Mouse (Mus musculus): ENCODE data around the gene Raly. TPM values are rescaled to one million over a fixed set of nuclear protein-coding genes. Genes with fewer than 3 reads are reported as not detected.
A peak's percentile ranks its signal among the peaks of the same experiment; 100 is the strongest.

Raly gene
- total and polyA plus RNA-seq, 3 experiments, result 83.4 to 92.7 (median 89.8) TPM

DNA sequence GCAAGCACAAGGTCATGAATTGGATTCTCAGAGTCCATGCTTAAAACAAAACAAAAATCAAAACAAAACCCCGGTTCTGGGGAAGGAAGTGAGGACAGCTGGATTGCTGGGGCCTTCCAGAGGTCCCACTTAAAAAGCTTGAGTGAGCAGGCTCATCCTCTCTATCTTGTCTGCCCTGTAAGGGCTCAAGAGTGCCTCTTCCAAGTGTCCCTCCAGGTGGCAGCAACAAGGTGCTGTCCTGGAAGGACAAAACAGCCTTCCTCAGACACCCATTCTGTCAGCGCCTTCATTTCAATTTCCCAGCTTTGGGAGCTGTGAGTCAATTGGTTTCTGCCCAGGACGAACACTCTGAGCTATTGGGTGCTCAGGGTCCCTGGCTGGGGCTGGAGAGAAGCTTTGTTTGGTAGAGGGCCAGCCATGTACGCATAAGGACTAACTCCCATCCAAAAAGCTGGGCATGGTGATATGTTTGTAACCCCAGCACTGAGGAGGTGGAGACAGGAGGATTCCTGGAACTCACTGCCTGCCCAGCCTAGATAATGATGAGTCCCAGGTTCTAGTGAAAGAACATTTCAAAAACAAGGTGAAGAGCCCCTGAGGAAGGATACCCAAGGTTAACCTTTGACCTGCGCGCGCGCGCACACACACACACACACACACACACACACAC is 25.9 kb upstream of the Raly start:
- no peaks in the 10 kb centered on the region for H3K4me1 ChIP-seq (ENCODE audit: control insufficient read depth, insufficient read depth, low read length)
- no peak overlapping the region for H3K27ac ChIP-seq
- no peak for DNase-seq
- no peaks in the 10 kb centered on the region for H3K79me2 ChIP-seq (replicated peaks; ENCODE audit: control insufficient read depth, insufficient read depth, low read length)
- WGBS, result 81% methylated on average over 9 of the region's 9 CpGs
- no peak overlapping the region for H3K9ac ChIP-seq (ENCODE audit: low read depth, low read length)
- no peak overlapping the region for H3K4me3 ChIP-seq
- TF ChIP-seq CTCF (IDR thresholded peaks at IDR 0.05) (peak; percentile 30), POLR2A (IDR thresholded peaks at IDR 0.05; ENCODE audit: insufficient read depth, low read depth, low read length) (no peak), EP300 (IDR thresholded peaks at IDR 0.05; ENCODE audit: insufficient read depth, low read depth, low read length) (no peak)
- H3K36me3 ChIP-seq (ENCODE audit: control insufficient read depth, insufficient read depth, low read length), result no peaks in the 10 kb centered on the region
- H3K27me3 ChIP-seq (ENCODE audit: control insufficient read depth, insufficient read depth, low read length), result no peaks in the 10 kb centered on the region
- intact Hi-C loops (cut with DNase I), result no loop called here

DNA sequence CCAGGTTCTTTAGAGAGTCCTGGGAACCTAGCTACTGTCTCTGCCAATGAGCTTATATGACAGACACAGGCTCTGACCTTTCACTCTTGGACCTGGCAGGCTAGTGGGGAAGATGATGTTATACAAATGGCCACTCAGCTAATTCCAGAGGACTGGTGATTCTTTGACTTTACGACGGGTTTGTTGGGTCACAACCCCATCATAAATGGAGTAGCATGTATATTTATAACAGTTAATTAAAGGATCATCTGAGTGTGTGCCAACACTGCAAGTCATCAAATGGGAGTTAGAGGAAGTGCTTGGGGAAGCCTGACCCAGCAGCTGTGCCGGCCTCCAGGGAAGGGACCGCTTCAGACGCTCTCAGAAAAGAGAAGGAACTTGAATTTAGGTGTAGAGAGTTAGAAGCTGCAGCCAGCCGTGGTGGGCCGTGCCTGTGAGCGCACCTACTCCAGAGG is 25.3 kb upstream of the Raly start:
- intact Hi-C loops (cut with DNase I), result no loop called here

DNA sequence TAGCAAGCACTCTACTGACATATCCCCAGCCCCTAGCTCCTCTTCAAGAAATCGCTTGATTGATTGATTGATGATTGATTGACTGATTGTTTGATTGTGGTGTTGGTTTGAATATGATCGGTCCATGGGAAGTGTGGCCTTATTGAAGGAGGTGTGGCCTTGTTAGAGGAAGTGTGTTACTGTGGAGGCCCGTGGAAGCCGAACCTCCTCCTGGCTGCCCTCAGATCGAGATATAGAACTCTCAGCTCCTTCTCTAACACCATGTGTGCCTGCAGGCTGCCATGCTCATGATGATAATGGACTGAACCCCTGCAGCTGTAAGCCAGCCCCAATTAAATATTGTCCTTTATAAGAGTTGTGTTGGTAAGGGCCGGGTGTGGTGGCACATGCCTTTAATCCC is 23.8 kb upstream of the Raly start:
- intact Hi-C loops (cut with DNase I), result no loop called here
- H3K36me3 ChIP-seq (ENCODE audit: control insufficient read depth, insufficient read depth, low read length), result no peaks in the 10 kb centered on the region
- H3K4me1 ChIP-seq (ENCODE audit: control insufficient read depth, insufficient read depth, low read length), result no peaks in the 10 kb centered on the region
- H3K27me3 ChIP-seq (ENCODE audit: control insufficient read depth, insufficient read depth, low read length), result no peaks in the 10 kb centered on the region
- TF ChIP-seq POLR2A (IDR thresholded peaks at IDR 0.05; ENCODE audit: insufficient read depth, low read depth, low read length), result no peak
- no peak for TF ChIP-seq CTCF (IDR thresholded peaks at IDR 0.05)
- no peak for TF ChIP-seq EP300 (IDR thresholded peaks at IDR 0.05; ENCODE audit: insufficient read depth, low read depth, low read length)
- no peak overlapping the region for H3K4me3 ChIP-seq
- 80% methylated on average over 6 of the region's 6 CpGs for WGBS
- H3K79me2 ChIP-seq (replicated peaks; ENCODE audit: control insufficient read depth, insufficient read depth, low read length), result no peaks in the 10 kb centered on the region
- DNase-seq, result no peak
- H3K27ac ChIP-seq, result no peak overlapping the region
- no peak overlapping the region for H3K9ac ChIP-seq (ENCODE audit: low read depth, low read length)

More for the DNA sequence above, 25.3 kb upstream of the Raly start:
- DNase-seq, result peak in 1 of 2 experiments; percentile 17
- Histone ChIP-seq H3K4me3 (no peak overlapping the region), H3K4me1 (ENCODE audit: control insufficient read depth, insufficient read depth, low read length) (no peaks in the 10 kb centered on the region), H3K36me3 (ENCODE audit: control insufficient read depth, insufficient read depth, low read length) (no peaks in the 10 kb centered on the region), H3K27me3 (ENCODE audit: control insufficient read depth, insufficient read depth, low read length) (no peaks in the 10 kb centered on the region), H3K27ac (no peak overlapping the region), H3K79me2 (replicated peaks; ENCODE audit: control insufficient read depth, insufficient read depth, low read length) (no peaks in the 10 kb centered on the region), H3K9ac (ENCODE audit: low read depth, low read length) (no peak overlapping the region)
- TF ChIP-seq EP300 (IDR thresholded peaks at IDR 0.05; ENCODE audit: insufficient read depth, low read depth, low read length) (no peak), POLR2A (IDR thresholded peaks at IDR 0.05; ENCODE audit: insufficient read depth, low read depth, low read length) (no peak), CTCF (IDR thresholded peaks at IDR 0.05) (no peak)
- 45% methylated on average over 8 of the region's 8 CpGs for WGBS

DNA sequence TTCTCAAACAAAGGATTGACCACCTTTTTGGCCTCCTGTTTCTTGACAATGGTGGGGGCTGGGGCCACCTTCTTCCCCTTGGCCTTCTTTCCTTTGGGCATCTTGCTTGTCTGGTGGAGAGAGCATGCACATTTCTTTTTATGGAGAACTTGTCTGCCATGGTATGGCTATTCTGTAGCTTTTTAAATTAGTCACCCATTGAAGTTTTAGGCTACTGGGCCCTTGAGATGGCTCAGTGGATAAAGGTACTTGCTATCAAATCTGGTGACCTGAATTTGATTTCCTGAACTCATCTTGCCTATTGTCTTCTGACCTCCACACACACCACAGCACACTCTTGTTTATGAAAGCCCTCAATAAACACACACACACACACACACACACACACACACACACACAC is 21.0 kb upstream of the Raly start, which contains the start of gene Gm14214:
TSS of gene Gm14214 (minus strand) at position 101 of the 400 bp plus-strand sequence.
- Histone ChIP-seq H3K9ac (ENCODE audit: low read depth, low read length) (no peak within 1 kb of the TSS), H3K27me3 (ENCODE audit: control insufficient read depth, insufficient read depth, low read length) (no peaks in the 10 kb centered on the region), H3K79me2 (replicated peaks; ENCODE audit: control insufficient read depth, insufficient read depth, low read length) (no peaks in the 10 kb centered on the region), H3K4me1 (ENCODE audit: control insufficient read depth, insufficient read depth, low read length) (no peaks in the 10 kb centered on the region), H3K27ac (no peak within 1 kb of the TSS), H3K36me3 (ENCODE audit: control insufficient read depth, insufficient read depth, low read length) (no peaks in the 10 kb centered on the region), H3K4me3 (no peak within 1 kb of the TSS)
- intact Hi-C loops (cut with DNase I), result no loop called here
- TF ChIP-seq CTCF (IDR thresholded peaks at IDR 0.05) (no peak), POLR2A (IDR thresholded peaks at IDR 0.05; ENCODE audit: insufficient read depth, low read depth, low read length) (no peak), EP300 (IDR thresholded peaks at IDR 0.05; ENCODE audit: insufficient read depth, low read depth, low read length) (no peak)
- no peak for DNase-seq

DNA sequence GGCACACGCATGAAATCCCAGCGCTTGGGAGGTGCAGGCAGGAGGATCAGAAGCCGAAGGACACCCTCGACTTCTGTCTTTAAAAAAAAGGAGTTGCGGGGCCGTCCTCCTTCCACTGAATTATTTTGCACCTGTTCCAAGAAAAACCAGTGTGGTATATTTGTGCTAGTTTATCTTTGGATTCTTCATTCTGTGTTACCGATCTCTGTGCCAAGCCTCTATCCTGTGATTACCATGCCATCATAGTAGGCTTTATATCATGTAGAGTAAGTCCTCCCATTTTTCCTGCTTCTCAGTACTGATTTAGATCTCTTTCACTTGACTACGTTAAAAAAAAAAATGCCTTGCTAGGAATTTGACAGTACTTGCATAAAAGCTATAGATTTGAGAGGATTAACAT is 19.3 kb upstream of the Raly start:
- Histone ChIP-seq H3K27me3 (ENCODE audit: control insufficient read depth, insufficient read depth, low read length) (no peaks in the 10 kb centered on the region), H3K36me3 (ENCODE audit: control insufficient read depth, insufficient read depth, low read length) (no peaks in the 10 kb centered on the region), H3K9ac (ENCODE audit: low read depth, low read length) (no peak overlapping the region), H3K27ac (no peak overlapping the region), H3K4me1 (ENCODE audit: control insufficient read depth, insufficient read depth, low read length) (no peaks in the 10 kb centered on the region), H3K79me2 (replicated peaks; ENCODE audit: control insufficient read depth, insufficient read depth, low read length) (no peaks in the 10 kb centered on the region), H3K4me3 (no peak overlapping the region)
- intact Hi-C loops (cut with DNase I), result no loop called here
- no peak for TF ChIP-seq POLR2A (IDR thresholded peaks at IDR 0.05; ENCODE audit: insufficient read depth, low read depth, low read length)
- no peak for TF ChIP-seq EP300 (IDR thresholded peaks at IDR 0.05; ENCODE audit: insufficient read depth, low read depth, low read length)
- no peak for TF ChIP-seq CTCF (IDR thresholded peaks at IDR 0.05)
- 77% methylated on average over 8 of the region's 8 CpGs for whole genome bisulfite sequencing
- DNase-seq, result no peak

DNA sequence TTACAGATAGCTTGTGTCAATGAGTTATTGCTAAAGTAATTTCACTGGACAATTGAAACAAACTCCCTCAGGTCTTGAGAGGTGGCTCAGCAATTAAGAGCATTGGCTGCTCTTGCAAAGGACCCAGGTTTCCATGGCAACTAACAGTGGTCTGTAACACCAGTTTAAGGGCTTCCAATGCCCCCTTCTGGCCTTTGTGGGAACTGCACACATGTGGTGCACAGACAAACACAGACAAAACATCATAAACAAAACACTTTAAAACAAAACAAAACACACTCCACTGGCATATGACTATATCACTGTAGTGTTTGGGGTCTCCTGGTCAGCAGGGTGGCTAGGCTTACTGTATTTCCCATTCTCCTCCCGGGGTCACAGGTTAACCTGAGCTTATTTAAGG is 16.9 kb upstream of the Raly start:
- intact Hi-C loops (cut with DNase I), result no loop called here
- H3K9ac ChIP-seq (ENCODE audit: low read depth, low read length), result no peak overlapping the region
- 86% methylated on average over 1 of the region's 1 CpGs for WGBS
- no peak overlapping the region for H3K27ac ChIP-seq
- H3K4me1 ChIP-seq (ENCODE audit: control insufficient read depth, insufficient read depth, low read length), result no peaks in the 10 kb centered on the region
- no peak overlapping the region for H3K4me3 ChIP-seq
- TF ChIP-seq EP300 (IDR thresholded peaks at IDR 0.05; ENCODE audit: insufficient read depth, low read depth, low read length) (no peak), CTCF (IDR thresholded peaks at IDR 0.05) (peak; percentile 26)
- H3K79me2 ChIP-seq (replicated peaks; ENCODE audit: control insufficient read depth, insufficient read depth, low read length), result no peaks in the 10 kb centered on the region
- H3K36me3 ChIP-seq (ENCODE audit: control insufficient read depth, insufficient read depth, low read length), result no peaks in the 10 kb centered on the region
- no peak for DNase-seq
- H3K27me3 ChIP-seq (ENCODE audit: control insufficient read depth, insufficient read depth, low read length), result no peaks in the 10 kb centered on the region

All from heart, adult 2 months (tissue).